Mouse (Mus musculus): ENCODE measurements around the gene Hmcn1.

Hmcn1 gene

GRCm38 (mm10) chr1:150993162-150994064, at the start of gene Hmcn1:
Gene Hmcn1, minus strand, starts transcription at chr1:150993435.
- peak; percentile 11 to 30 for DNase-seq

GRCm38 (mm10) chr1:151040945-151041649, 47.9 kb upstream of the Hmcn1 start:
- DNase-seq = no peak

GRCm38 (mm10) chr1:151040290-151040689, 47.1 kb upstream of the Hmcn1 start:
- no peak for DNase-seq

- no peak for DNase-seq
These were observed 46.0 kb upstream of the Hmcn1 start for GRCm38 (mm10) chr1:151039189-151039588.

GRCm38 (mm10) chr1:151038566-151038965, 45.3 kb upstream of the Hmcn1 start:
- no peak for DNase-seq

- DNase-seq = no peak
These were observed 43.3 kb upstream of the Hmcn1 start for GRCm38 (mm10) chr1:151036405-151036985.

GRCm38 (mm10) chr1:151035766-151036165, 42.5 kb upstream of the Hmcn1 start:
- DNase-seq = no peak

- peak; percentile 50 to 69 for DNase-seq
These were observed 41.9 kb upstream of the Hmcn1 start for GRCm38 (mm10) chr1:151034993-151035592.

- DNase-seq = no peak
These were observed 40.1 kb upstream of the Hmcn1 start for GRCm38 (mm10) chr1:151033291-151033690.

- no peak for DNase-seq
These were observed 38.3 kb upstream of the Hmcn1 start for GRCm38 (mm10) chr1:151031581-151031980.

- DNase-seq = no peak
These were observed 37.9 kb upstream of the Hmcn1 start for GRCm38 (mm10) chr1:151031086-151031485.

- DNase-seq = no peak
These were observed 32.0 kb upstream of the Hmcn1 start for GRCm38 (mm10) chr1:151025049-151025773.

GRCm38 (mm10) chr1:151019273-151019890, 26.1 kb upstream of the Hmcn1 start:
- no peak for DNase-seq

- peak; percentile 61 to 80 for DNase-seq
These were observed 17.8 kb upstream of the Hmcn1 start for GRCm38 (mm10) chr1:151011056-151011455.

- DNase-seq = peak; percentile 49 to 77
These were observed 16.0 kb upstream of the Hmcn1 start for GRCm38 (mm10) chr1:151009115-151009797.

- no peak for DNase-seq
These were observed 14.5 kb upstream of the Hmcn1 start for GRCm38 (mm10) chr1:151007747-151008146.

GRCm38 (mm10) chr1:151004007-151004406, 10.8 kb upstream of the Hmcn1 start:
- no peak for DNase-seq

- no peak for DNase-seq
These were observed 8.7 kb upstream of the Hmcn1 start for GRCm38 (mm10) chr1:151001868-151002428.

- no peak for DNase-seq
These were observed 7.5 kb upstream of the Hmcn1 start for GRCm38 (mm10) chr1:151000714-151001113.

GRCm38 (mm10) chr1:150994612-150995011, 1.4 kb upstream of the Hmcn1 start:
- no peak for DNase-seq

- no peak for DNase-seq
These were observed 499 bp downstream of the Hmcn1 start for GRCm38 (mm10) chr1:150992711-150993161.

All from cerebellum, postnatal 25 days (tissue).